Mouse (Mus musculus): ENCODE measurements around the gene Arpp19. TPM values are rescaled to one million over a fixed set of nuclear protein-coding genes. Genes with fewer than 3 reads are reported as not detected.

Gene Arpp19
- polyA plus RNA-seq, 1 experiment = 94.9 TPM

GRCm38 (mm10) chr9:75071706-75072192 is 34.3 kb downstream of the Arpp19 start:
- DNase-seq (ENCODE audit: low read depth) = peak; percentile 74
- TF ChIP-seq CTCF (IDR thresholded peaks at IDR 0.05; ENCODE audit: borderline replicate concordance, extremely low read depth, insufficient read depth, insufficient read length) (no peak), POLR2A (IDR thresholded peaks at IDR 0.05; ENCODE audit: borderline replicate concordance, extremely low read depth, insufficient read depth, insufficient read length, poor library complexity, severe bottlenecking) (no peak; the same call in 1 of the 2 replicates)

- peak; percentile 47 for DNase-seq (ENCODE audit: low read depth)
- TF ChIP-seq POLR2A (IDR thresholded peaks at IDR 0.05; ENCODE audit: borderline replicate concordance, extremely low read depth, insufficient read depth, insufficient read length, poor library complexity, severe bottlenecking) (no peak), CTCF (IDR thresholded peaks at IDR 0.05; ENCODE audit: borderline replicate concordance, extremely low read depth, insufficient read depth, insufficient read length) (no peak)
Measured at GRCm38 (mm10) chr9:75072361-75072760, 34.9 kb downstream of the Arpp19 start.

- no peak for TF ChIP-seq CTCF (IDR thresholded peaks at IDR 0.05; ENCODE audit: borderline replicate concordance, extremely low read depth, insufficient read depth, insufficient read length)
- no peak for TF ChIP-seq POLR2A (IDR thresholded peaks at IDR 0.05; ENCODE audit: borderline replicate concordance, extremely low read depth, insufficient read depth, insufficient read length, poor library complexity, severe bottlenecking)
- DNase-seq (ENCODE audit: low read depth) = no peak
Measured at GRCm38 (mm10) chr9:75077191-75077590, 39.8 kb downstream of the Arpp19 start.

- TF ChIP-seq CTCF (IDR thresholded peaks at IDR 0.05; ENCODE audit: borderline replicate concordance, extremely low read depth, insufficient read depth, insufficient read length) (no peak), POLR2A (IDR thresholded peaks at IDR 0.05; ENCODE audit: borderline replicate concordance, extremely low read depth, insufficient read depth, insufficient read length, poor library complexity, severe bottlenecking) (no peak)
- peak; percentile 83 for DNase-seq (ENCODE audit: low read depth)
Measured at GRCm38 (mm10) chr9:75085242-75085824, 47.9 kb downstream of the Arpp19 start.

- TF ChIP-seq POLR2A (IDR thresholded peaks at IDR 0.05; ENCODE audit: borderline replicate concordance, extremely low read depth, insufficient read depth, insufficient read length, poor library complexity, severe bottlenecking) (no peak), CTCF (IDR thresholded peaks at IDR 0.05; ENCODE audit: borderline replicate concordance, extremely low read depth, insufficient read depth, insufficient read length) (no peak)
- DNase-seq (ENCODE audit: low read depth) = no peak
Measured at GRCm38 (mm10) chr9:75087823-75088222, 50.4 kb downstream of the Arpp19 start.

GRCm38 (mm10) chr9:75089285-75089684 is 51.9 kb downstream of the Arpp19 start:
- DNase-seq (ENCODE audit: low read depth) = no peak
- TF ChIP-seq CTCF (IDR thresholded peaks at IDR 0.05; ENCODE audit: borderline replicate concordance, extremely low read depth, insufficient read depth, insufficient read length) (no peak), POLR2A (IDR thresholded peaks at IDR 0.05; ENCODE audit: borderline replicate concordance, extremely low read depth, insufficient read depth, insufficient read length, poor library complexity, severe bottlenecking) (no peak)

GRCm38 (mm10) chr9:75092134-75092533 is 54.7 kb downstream of the Arpp19 start:
- no peak for TF ChIP-seq CTCF (IDR thresholded peaks at IDR 0.05; ENCODE audit: borderline replicate concordance, extremely low read depth, insufficient read depth, insufficient read length)
- no peak for TF ChIP-seq POLR2A (IDR thresholded peaks at IDR 0.05; ENCODE audit: borderline replicate concordance, extremely low read depth, insufficient read depth, insufficient read length, poor library complexity, severe bottlenecking)
- DNase-seq (ENCODE audit: low read depth) = no peak

GRCm38 (mm10) chr9:75094762-75095161 is 57.3 kb downstream of the Arpp19 start:
- TF ChIP-seq CTCF (IDR thresholded peaks at IDR 0.05; ENCODE audit: borderline replicate concordance, extremely low read depth, insufficient read depth, insufficient read length) = no peak
- no peak for TF ChIP-seq POLR2A (IDR thresholded peaks at IDR 0.05; ENCODE audit: borderline replicate concordance, extremely low read depth, insufficient read depth, insufficient read length, poor library complexity, severe bottlenecking)
- DNase-seq (ENCODE audit: low read depth) = no peak

GRCm38 (mm10) chr9:75098937-75099336 is 61.5 kb downstream of the Arpp19 start:
- TF ChIP-seq CTCF (IDR thresholded peaks at IDR 0.05; ENCODE audit: borderline replicate concordance, extremely low read depth, insufficient read depth, insufficient read length) (no peak), POLR2A (IDR thresholded peaks at IDR 0.05; ENCODE audit: borderline replicate concordance, extremely low read depth, insufficient read depth, insufficient read length, poor library complexity, severe bottlenecking) (no peak)
- DNase-seq (ENCODE audit: low read depth) = no peak

GRCm38 (mm10) chr9:75100157-75100781 is 62.9 kb downstream of the Arpp19 start:
- no peak for TF ChIP-seq CTCF (IDR thresholded peaks at IDR 0.05; ENCODE audit: borderline replicate concordance, extremely low read depth, insufficient read depth, insufficient read length)
- TF ChIP-seq POLR2A (IDR thresholded peaks at IDR 0.05; ENCODE audit: borderline replicate concordance, extremely low read depth, insufficient read depth, insufficient read length, poor library complexity, severe bottlenecking) = no peak
- DNase-seq (ENCODE audit: low read depth) = no peak

GRCm38 (mm10) chr9:75102131-75102530 is 64.7 kb downstream of the Arpp19 start:
- TF ChIP-seq CTCF (IDR thresholded peaks at IDR 0.05; ENCODE audit: borderline replicate concordance, extremely low read depth, insufficient read depth, insufficient read length) = no peak
- no peak for DNase-seq (ENCODE audit: low read depth)

Other genes with a start within 250 kb of the Arpp19 start
- 2.2 and 5.8 TPM in 2 replicates for gene Onecut1, start 175.7 kb upstream of the Arpp19 start, polyA plus RNA-seq (2012; rRNA removed)
- gene Fam214a, start 84.7 kb upstream of the Arpp19 start, polyA plus RNA-seq (2012; rRNA removed) = 21.5 and 25.4 TPM in 2 replicates
- gene Myo5a, start 33.4 kb downstream of the Arpp19 start, polyA plus RNA-seq (2012; rRNA removed) = 37.3 and 62.0 TPM in 2 replicates
- gene Myo5c, start 194.4 kb downstream of the Arpp19 start, polyA plus RNA-seq (2012; rRNA removed) = 0.40 and 0.64 TPM in 2 replicates